Mouse (Mus musculus) spleen, postnatal 10 days (tissue): ENCODE measurements around the gene Rrp9.
A peak's percentile ranks its signal among the peaks of the same experiment; 100 is the strongest.

Experiments
- DNase-seq, 2 experiments: peaks; one replicate each; pipeline ENCODE4 v3.0.0; 2021 to 2022; ENCODE audit warnings: low spot score in 2 of 2

Rrp9 gene

GRCm38 (mm10) chr9:106456325-106457162, 19.2 kb upstream of the Rrp9 start:
- DNase-seq: no peak

GRCm38 (mm10) chr9:106457163-106457559, 18.6 kb upstream of the Rrp9 start:
- DNase-seq: no peak

- DNase-seq: no peak
These were observed 17.8 kb upstream of the Rrp9 start for GRCm38 (mm10) chr9:106457920-106458319.

GRCm38 (mm10) chr9:106459946-106460345, 15.8 kb upstream of the Rrp9 start:
- DNase-seq: no peak

- no peak for DNase-seq
These were observed 15.2 kb upstream of the Rrp9 start for GRCm38 (mm10) chr9:106460401-106461025.

GRCm38 (mm10) chr9:106461026-106461415, 14.7 kb upstream of the Rrp9 start:
- DNase-seq: no peak

- no peak for DNase-seq
These were observed 13.9 kb upstream of the Rrp9 start for GRCm38 (mm10) chr9:106461641-106462429.

- no peak for DNase-seq
These were observed 13.3 kb upstream of the Rrp9 start for GRCm38 (mm10) chr9:106462430-106462800.

- DNase-seq: no peak
These were observed 12.4 kb upstream of the Rrp9 start for GRCm38 (mm10) chr9:106463122-106464063.

GRCm38 (mm10) chr9:106464751-106465541, 10.8 kb upstream of the Rrp9 start:
- peak in 1 of 2 experiments; percentile 48 for DNase-seq

GRCm38 (mm10) chr9:106465571-106466200, 10.1 kb upstream of the Rrp9 start, which contains the start of gene Gpr62:
TSS of gene Gpr62 (minus strand) at chr9:106465938.
- DNase-seq: no peak

GRCm38 (mm10) chr9:106466721-106467120, 9.0 kb upstream of the Rrp9 start:
- DNase-seq: no peak

- DNase-seq: no peak
These were observed 8.0 kb upstream of the Rrp9 start for GRCm38 (mm10) chr9:106467746-106468145.

GRCm38 (mm10) chr9:106469317-106469716, 6.4 kb upstream of the Rrp9 start:
- DNase-seq: no peak

- no peak for DNase-seq
These were observed 6.0 kb upstream of the Rrp9 start for GRCm38 (mm10) chr9:106469776-106470175.

GRCm38 (mm10) chr9:106470991-106471750, 4.6 kb upstream of the Rrp9 start:
- peak in 1 of 2 experiments; percentile 10 for DNase-seq

- DNase-seq: peak in 1 of 2 experiments; percentile 24
These were observed 3.9 kb upstream of the Rrp9 start for GRCm38 (mm10) chr9:106471892-106472291.

GRCm38 (mm10) chr9:106472321-106472720, 3.4 kb upstream of the Rrp9 start:
- no peak for DNase-seq
